Mouse (Mus musculus) megakaryocyte, embryonic 14.5 days (primary cell): ENCODE data around the gene Tom1l2.

Experiments
- FLI1 ChIP-seq: IDR thresholded peaks from 2 replicates; pipeline ENCODE4 v1.6.1; 2012; ENCODE audit warnings: low read length, inconsistent platforms, mixed read lengths
- GATA1 ChIP-seq: IDR thresholded peaks from 3 replicates; pipeline ENCODE4 v1.6.1; 2012; ENCODE audit warnings: mixed read lengths, low read length, inconsistent platforms, borderline replicate concordance

GRCm38 (mm10) chr11:60248596-60249404 is 103.9 kb downstream of the Tom1l2 start:
- TF ChIP-seq GATA1: no peak
- TF ChIP-seq FLI1: no peak
